Mouse (Mus musculus) retina, postnatal 7 days (tissue): ENCODE data around the gene Wdr24.

Experiments used
- DNase-seq: peaks from one replicate; pipeline ENCODE4 v3.0.0-alpha.2; 2012; ENCODE audit warnings: low read depth, low spot score

The Wdr24 gene

DNA sequence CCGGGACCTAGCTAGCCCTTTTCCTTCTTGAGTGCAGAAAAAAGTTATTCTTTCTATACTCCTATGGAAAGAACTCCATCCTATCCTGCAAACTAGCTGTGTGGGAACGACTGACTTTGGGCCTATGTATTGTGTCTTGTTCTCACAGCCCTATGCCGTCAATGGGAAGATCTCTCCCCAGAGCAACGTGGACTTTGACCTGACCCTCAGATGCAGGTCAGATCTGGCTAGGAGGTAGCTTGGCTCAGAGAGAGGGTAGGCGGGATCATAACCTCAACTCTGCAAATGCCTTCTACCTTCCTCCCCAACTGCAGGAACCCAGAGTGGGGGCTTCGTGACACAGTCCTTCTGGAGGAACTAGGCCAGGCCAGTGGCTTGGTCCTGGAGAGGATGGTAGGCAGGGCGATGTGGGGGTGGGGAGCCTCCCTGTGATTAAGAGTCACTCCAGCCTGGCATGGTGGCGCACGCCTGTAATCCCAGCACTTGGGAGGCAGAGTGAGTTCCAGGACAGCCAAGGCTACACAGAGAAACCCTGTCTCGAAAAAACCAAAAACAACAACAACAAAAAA lies 53.0 kb downstream of the Wdr24 start:
- no peak for DNase-seq

DNA sequence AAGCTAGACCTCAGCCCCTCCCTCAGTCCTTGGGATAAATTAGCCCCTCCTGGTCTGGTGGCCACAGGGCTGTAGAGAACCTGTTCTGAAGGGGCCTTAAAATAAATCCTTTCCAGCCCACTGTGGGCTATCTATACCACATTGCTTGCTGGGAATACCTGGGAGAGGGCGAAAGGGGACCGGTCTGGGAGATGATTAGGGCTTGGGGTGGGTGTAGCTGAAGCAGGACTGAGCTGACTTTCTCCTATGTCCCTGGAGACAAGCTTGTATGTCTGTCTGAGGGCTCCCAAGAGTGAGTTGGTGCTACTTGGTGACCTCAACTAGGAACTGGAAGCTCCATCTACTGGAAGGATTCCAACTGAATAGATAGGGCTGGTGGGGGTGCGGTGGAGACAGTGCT lies 53.6 kb downstream of the Wdr24 start:
- no peak for DNase-seq

DNA sequence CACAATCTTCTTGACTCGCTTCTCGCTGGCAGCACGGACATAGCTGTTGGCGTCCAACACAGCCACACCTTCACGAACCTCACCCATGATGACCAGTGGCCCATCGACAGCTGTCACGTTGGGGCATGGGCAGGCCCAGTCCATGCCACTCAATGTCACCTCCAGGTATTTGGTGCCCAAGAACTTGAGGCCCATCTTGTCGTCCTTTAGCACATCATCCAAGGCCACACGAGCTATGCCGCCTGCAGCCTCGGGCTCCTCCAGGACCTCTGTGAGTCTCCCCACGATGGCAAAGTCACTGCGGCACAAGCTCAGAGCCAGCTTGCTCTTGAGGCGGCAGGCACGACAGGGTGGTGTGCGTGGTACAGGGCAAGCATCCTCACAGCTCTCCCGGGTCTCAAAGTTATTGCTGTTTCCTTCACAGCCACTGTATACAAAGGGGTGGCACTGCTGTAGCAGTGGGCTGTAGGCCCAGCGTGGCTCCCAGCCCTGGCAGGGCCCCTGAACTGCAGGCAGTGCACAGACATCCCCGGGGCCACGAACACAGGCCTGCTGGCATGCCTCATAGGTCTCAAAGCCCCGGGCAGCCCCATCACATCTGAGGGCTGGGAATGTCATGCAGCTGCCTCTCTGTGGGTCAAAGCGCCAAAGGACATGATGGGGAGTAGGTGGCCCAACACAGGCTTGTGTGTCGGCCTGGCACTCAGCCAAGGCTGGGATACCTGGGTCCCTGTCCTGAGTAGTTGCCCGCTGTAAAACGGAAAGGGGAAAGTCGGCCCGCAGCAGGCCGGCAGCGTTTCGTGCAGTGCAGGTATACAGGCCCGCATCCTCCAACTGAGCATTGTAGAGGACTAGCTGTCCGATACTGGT lies 54.5 kb downstream of the Wdr24 start:
- DNase-seq, result no peak
